In the genomic region with DNA sequence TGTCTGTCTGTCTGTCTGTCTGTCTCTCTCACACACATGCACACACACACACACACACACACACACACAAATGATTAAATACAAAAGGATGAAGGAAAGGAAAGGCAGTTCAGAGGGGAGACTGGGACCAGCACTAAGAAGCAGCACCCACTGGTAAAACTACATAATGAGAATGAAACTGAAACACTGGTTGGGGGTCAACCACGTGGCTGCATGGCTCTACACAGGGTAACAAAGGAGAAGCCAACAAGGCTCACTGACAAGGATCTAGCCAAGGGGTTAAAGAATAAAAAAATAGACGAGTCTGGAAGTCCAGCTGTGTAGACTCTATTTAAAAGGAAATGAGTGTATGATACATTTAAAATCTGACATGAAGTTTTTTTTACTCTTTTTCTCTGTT, we compare ENCODE assay signal across 20 mouse cellular contexts. TPM values are rescaled to one million over a fixed set of nuclear protein-coding genes. Genes with fewer than 3 reads are reported as not detected.
DNase-seq lines count a peak whose midpoint lies in the region; ATAC-seq and TF ChIP-seq lines count a peak whose summit lies in the region.
"Had no signal": no experiment of that assay in that cellular context is flagged by ENCODE, and none has a peak within 500 bp of the region (broad histone marks: within the 10 kb centered on the region; RNA-seq: fewer than 3 reads in every experiment).

No protein-coding gene starts in this region.

- H3K27ac ChIP-seq in CH12.LX (ENCODE audit: insufficient read depth, low read depth) = no peak overlapping the region
- no peak overlapping the region for H3K27ac ChIP-seq in kidney, embryonic 16.5 days (ENCODE audit: low read length)

- H3K79me2 ChIP-seq in CH12.LX (replicated peaks; ENCODE audit: control insufficient read depth, extremely low read depth, insufficient read depth, poor library complexity, severe bottlenecking) = no peaks in the 10 kb centered on the region

- WGBS in kidney, embryonic 16.5 days = 42% methylated on average over 2 of the region's 2 CpGs

- no peak for TF ChIP-seq EP300 in CH12.LX (IDR thresholded peaks at IDR 0.05; ENCODE audit: low read length)

- H3K4me2 ChIP-seq in CH12.LX (ENCODE audit: insufficient read depth, low read depth, poor library complexity, severe bottlenecking) = no peak overlapping the region
- H3K4me2 ChIP-seq in kidney, embryonic 16.5 days (replicated peaks; ENCODE audit: low read depth, low read length) = no peak overlapping the region

- dilution Hi-C loops in CH12.LX (cut with MboI; ENCODE audit: extremely low pct_ligation_motif_present, extremely low pct_unique_long_range_greater_than_20kb, low sequenced_read_pairs) = no loop called here

- peaks cover 2% of the 10 kb centered on the region for H3K9me3 ChIP-seq in CH12.LX (replicated peaks; ENCODE audit: low read length)
- H3K9me3 ChIP-seq in kidney, embryonic 16.5 days (ENCODE audit: low read length) = no peaks in the 10 kb centered on the region
- H3K9me3 ChIP-seq: G1E had no signal

- no peak overlapping the region for H3K4me3 ChIP-seq in CH12.LX (replicated peaks in 1 of 3; ENCODE audit: low read depth in 2 of 3, low read length in 2 of 3, poor library complexity in 1 of 3)
- H3K4me3 ChIP-seq in kidney, embryonic 16.5 days (ENCODE audit: low read length) = no peak overlapping the region

- ATAC-seq in kidney, embryonic 16.5 days (ENCODE audit: low FRiP score, low TSS enrichment) = no peak
- ATAC-seq: activated CD4-positive, CD25-positive, alpha-beta regulatory T cell, adult 4 months; CD4-positive, CD25-positive, alpha-beta regulatory T cell, adult 4 months; Patski had no signal

- no peak for TF ChIP-seq CTCF in CH12.LX (conservative IDR thresholded peaks at IDR 0.05 in 1 of 2, IDR thresholded peaks at IDR 0.05 in 1 of 2; ENCODE audit: low read depth in 2 of 2, low read length in 2 of 2)

- peaks cover 3 to 19% of the 10 kb centered on the region in 2 experiments for H3K4me1 ChIP-seq in CH12.LX (ENCODE audit: control insufficient read depth in 1 of 2, insufficient read depth in 2 of 2)
- H3K4me1 ChIP-seq in kidney, embryonic 16.5 days (ENCODE audit: insufficient read depth, low read length) = peaks cover 6% of the 10 kb centered on the region; the same call in 1 of the 2 replicates

- TF ChIP-seq POLR2A in CH12.LX (IDR thresholded peaks at IDR 0.05; ENCODE audit: low read depth, low read length) = no peak

- H3K27me3 ChIP-seq in CH12.LX (replicated peaks) = no peaks in the 10 kb centered on the region
- no peaks in the 10 kb centered on the region for H3K27me3 ChIP-seq in kidney, embryonic 16.5 days (ENCODE audit: insufficient read depth, low read length)
- H3K27me3 ChIP-seq: Patski had no signal

- no peak for TF ChIP-seq RAD21 in CH12.LX (IDR thresholded peaks at IDR 0.05; ENCODE audit: low read depth, low read length)

- H3K36me3 ChIP-seq in CH12.LX (replicated peaks in 1 of 2; ENCODE audit: control insufficient read depth in 1 of 2, insufficient read depth in 1 of 2, low read length in 1 of 2) = peaks cover 0 to 46% of the 10 kb centered on the region in 2 experiments
- H3K36me3 ChIP-seq in kidney, embryonic 16.5 days (ENCODE audit: insufficient read depth, low read length) = no peaks in the 10 kb centered on the region

- in situ Hi-C loops in CH12.LX (cut with MboI; ENCODE audit: low pct_ligation_motif_present, low pct_unique_long_range_greater_than_20kb, low sequenced_read_pairs) = no loop called here

- no peak overlapping the region for H3K9ac ChIP-seq in CH12.LX (ENCODE audit: insufficient read depth, low read depth)
- no peak overlapping the region for H3K9ac ChIP-seq in kidney, embryonic 16.5 days (replicated peaks; ENCODE audit: low read length)

- DNase-seq in A20 (ENCODE audit: low read depth, low spot score) (peak; percentile 17), CH12.LX (ENCODE audit: extremely low read depth) (peak; percentile 38)
- no peak for DNase-seq in adrenal gland, postnatal 25 days
- DNase-seq: adrenal gland, adult 8-10 months; adrenal gland, postnatal 10 days; adrenal gland, postnatal 14 days; B cell, adult 2 months; cerebellum, adult 11 months; cerebellum, adult 11-12 months; cerebellum, adult 18-20 months; cerebellum, adult 2 months; cerebellum, adult 8-10 months; cerebellum, adult 9-10 months had no signal

TF ChIP-seq in CH12.LX, 34 proteins besides CTCF, POLR2A, EP300 and RAD21:
- TF ChIP-seq JUND (conservative IDR thresholded peaks at IDR 0.05; ENCODE audit: low read depth, low read length) (no peak), CHD1 (IDR thresholded peaks at IDR 0.05; ENCODE audit: low read depth, low read length) (no peak), NRF1 (IDR thresholded peaks at IDR 0.05; ENCODE audit: low read depth, low read length) (no peak), TBP (conservative IDR thresholded peaks at IDR 0.05; ENCODE audit: low read depth, low read length) (no peak), GABPA (IDR thresholded peaks at IDR 0.05; ENCODE audit: insufficient replicate concordance, low read depth, low read length) (no peak), ZNF384 (IDR thresholded peaks at IDR 0.05; ENCODE audit: low read depth, low read length) (no peak), E2F4 (IDR thresholded peaks at IDR 0.05; ENCODE audit: insufficient replicate concordance, low read depth, low read length) (no peak), PAX5 (IDR thresholded peaks at IDR 0.05; ENCODE audit: low read length) (no peak), POLR2AphosphoS2 (IDR thresholded peaks at IDR 0.05; ENCODE audit: low read depth, low read length) (no peak), MXI1 (IDR thresholded peaks at IDR 0.05; ENCODE audit: low read depth, low read length) (peak; percentile 60; the same call in 1 of the 2 replicates), ZC3H11A (IDR thresholded peaks at IDR 0.05; ENCODE audit: low read depth, low read length) (no peak), NELFE (IDR thresholded peaks at IDR 0.05; ENCODE audit: low read depth, low read length) (no peak), ELF1 (IDR thresholded peaks at IDR 0.05; ENCODE audit: low read depth, low read length) (no peak), BHLHE40 (IDR thresholded peaks at IDR 0.05; ENCODE audit: low read depth, low read length) (no peak), ETS1 (conservative IDR thresholded peaks at IDR 0.05; ENCODE audit: low read depth, low read length) (no peak), MAX (IDR thresholded peaks at IDR 0.05; ENCODE audit: low read length) (peak; percentile 90), CHD2 (IDR thresholded peaks at IDR 0.05; ENCODE audit: low read length) (no peak), USF1 (IDR thresholded peaks at IDR 0.05; ENCODE audit: low read depth, low read length) (peak; percentile 25; the same call in 1 of the 2 replicates), HCFC1 (IDR thresholded peaks at IDR 0.05; ENCODE audit: low read depth, low read length) (no peak), TCF12 (IDR thresholded peaks at IDR 0.05; ENCODE audit: low read depth, low read length) (no peak), USF2 (conservative IDR thresholded peaks at IDR 0.05; ENCODE audit: low read depth, low read length) (no peak), MEF2A (IDR thresholded peaks at IDR 0.05; ENCODE audit: borderline replicate concordance, low read depth, low read length) (no peak), JUN (IDR thresholded peaks at IDR 0.05; ENCODE audit: insufficient read depth, low read depth, low read length) (no peak), ZKSCAN1 (IDR thresholded peaks at IDR 0.05; ENCODE audit: borderline replicate concordance, low read depth, low read length) (no peak), IRF4 (IDR thresholded peaks at IDR 0.05; ENCODE audit: low read depth, low read length) (peak; percentile 62), MYC (IDR thresholded peaks at IDR 0.05; ENCODE audit: low read depth, low read length) (peak; percentile 89), RCOR1 (conservative IDR thresholded peaks at IDR 0.05; ENCODE audit: low read depth, low read length) (no peak), KAT2A (IDR thresholded peaks at IDR 0.05; ENCODE audit: insufficient replicate concordance, low read length) (no peak), SIN3A (IDR thresholded peaks at IDR 0.05; ENCODE audit: low read length) (no peak)

RNA-seq across cellular contexts. Expression of gene Skor1, which starts 23.2 kb away (rescaled TPM):
- total RNA-seq in CH12.LX (2012; rRNA removed) = not detected in 2 replicates
- not detected in 2 replicates for total RNA-seq in CH12.LX (2014; rRNA removed)
- not detected in 2 replicates for polyA plus RNA-seq in CH12.LX (2012; ENCODE audit: insufficient read length, low read depth)
- not detected in 2 replicates for polyA plus RNA-seq in kidney, embryonic 16.5 days (2015; fragmentation: Nextera tagmentation; extraction: Ambion mirVana)
- total RNA-seq in adrenal gland, postnatal 25 days (2021) = 0.12 TPM in 1 of 2 replicates, not detected in the other
- total RNA-seq: adrenal gland, postnatal 14 days; MEL had no signal
- polyA plus RNA-seq: activated CD4-positive, CD25-positive, alpha-beta regulatory T cell, adult 4 months; C2C12; CD4-positive, CD25-positive, alpha-beta regulatory T cell, adult 4 months; G1E had no signal
